Mouse (Mus musculus) left cerebral cortex, postnatal 36 days (tissue): Measurements from ENCODE around the gene Vmn2r78. TPM values are rescaled to one million over a fixed set of nuclear protein-coding genes. Genes with fewer than 3 reads are reported as not detected.
"Not testable (repeated sequence)": the region's sequence is repeated elsewhere in the genome, so short reads cannot be mapped to it uniquely, and the experiment has no call there.

Experiments used
- DNase-seq, 2 experiments: peaks; one replicate each; pipeline ENCODE4 v3.0.0; 2021 to 2022; ENCODE audit warnings: low spot score in 2 of 2, mixed read lengths in 1 of 2
- intact Hi-C: fragments of 180-260 bp; cut with DNase I; formaldehyde crosslinking; loops from one replicate; pipeline ENCODE4 v1.15.1; 2025
- total RNA-seq, 2 experiments: library from RNA; stranded (reverse); gene quantifications; 2 replicates each; pipeline ENCODE4 v1.2.3; 2021

Gene Vmn2r78
- not detected for total RNA-seq

DNA sequence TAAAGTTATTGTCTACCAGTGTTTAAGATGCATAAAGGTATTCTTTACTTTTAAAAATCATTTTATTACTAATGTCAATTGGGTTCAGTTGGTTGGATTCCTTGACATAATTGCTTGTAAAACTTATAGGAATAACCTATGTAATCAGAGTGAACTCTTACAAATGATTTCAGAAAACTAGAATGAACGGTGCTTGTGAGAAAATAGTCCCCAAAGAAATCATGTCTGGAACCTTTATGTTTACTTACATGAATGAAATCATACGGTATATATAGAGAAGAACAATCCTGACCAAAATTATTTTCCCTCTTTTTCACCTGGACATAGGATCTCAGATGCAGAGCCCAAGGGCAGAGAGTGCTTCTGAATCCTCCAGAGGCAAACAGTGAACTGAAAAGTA is at the start of gene Vmn2r78:
Gene Vmn2r78, plus strand, starts transcription at position 301 of the 400 bp plus-strand sequence.
- DNase-seq, intact Hi-C loops: not testable (repeated sequence)

DNA sequence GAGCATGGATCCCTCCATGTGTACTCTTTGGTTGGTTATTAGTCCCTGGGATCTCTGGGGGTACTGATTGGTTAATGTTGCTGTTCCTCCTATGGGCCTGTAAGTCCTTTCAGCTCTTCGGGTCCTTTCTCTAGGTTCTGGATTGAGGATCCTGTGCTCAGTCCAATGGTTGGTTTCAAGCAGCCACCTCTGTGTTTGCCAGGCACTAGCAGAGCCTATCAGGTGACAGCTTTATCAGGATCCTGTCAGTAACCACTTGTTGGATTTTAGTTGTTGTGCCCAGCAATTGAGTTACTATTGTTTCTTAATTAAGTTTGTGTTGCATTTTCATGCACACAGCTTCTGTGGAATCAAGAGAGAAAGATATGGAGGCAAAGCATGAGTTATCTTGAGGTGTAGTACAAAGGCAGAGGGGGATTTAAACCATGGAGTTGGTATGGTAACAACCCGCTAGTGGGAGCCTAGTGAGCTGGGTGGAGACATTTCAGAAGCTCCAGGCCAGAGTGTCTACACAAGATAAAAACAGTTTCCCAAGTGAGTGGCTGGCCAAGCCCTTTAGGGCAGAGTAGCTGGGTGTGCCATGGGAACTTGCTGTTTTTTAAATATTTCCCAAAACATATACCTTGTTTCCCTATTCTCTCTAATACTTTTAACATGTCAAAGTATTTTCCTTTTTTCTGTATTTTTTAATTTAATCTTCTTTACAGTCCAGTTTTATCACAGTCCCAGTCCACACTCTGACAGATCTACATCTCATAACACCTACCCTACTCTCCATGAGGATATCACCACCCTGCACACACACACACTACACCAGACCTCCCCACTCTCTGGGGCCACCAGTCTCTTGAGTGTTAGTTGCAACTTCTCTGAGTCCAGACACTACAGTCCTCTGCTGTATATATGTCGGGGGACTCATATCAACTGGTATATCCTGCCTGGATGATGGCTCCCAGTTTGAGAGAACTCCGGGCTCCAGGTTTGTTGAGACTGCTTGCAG is 25.1 kb upstream of the Vmn2r78 start:
- intact Hi-C loops, result no loop called here
- DNase-seq, result no peak

DNA sequence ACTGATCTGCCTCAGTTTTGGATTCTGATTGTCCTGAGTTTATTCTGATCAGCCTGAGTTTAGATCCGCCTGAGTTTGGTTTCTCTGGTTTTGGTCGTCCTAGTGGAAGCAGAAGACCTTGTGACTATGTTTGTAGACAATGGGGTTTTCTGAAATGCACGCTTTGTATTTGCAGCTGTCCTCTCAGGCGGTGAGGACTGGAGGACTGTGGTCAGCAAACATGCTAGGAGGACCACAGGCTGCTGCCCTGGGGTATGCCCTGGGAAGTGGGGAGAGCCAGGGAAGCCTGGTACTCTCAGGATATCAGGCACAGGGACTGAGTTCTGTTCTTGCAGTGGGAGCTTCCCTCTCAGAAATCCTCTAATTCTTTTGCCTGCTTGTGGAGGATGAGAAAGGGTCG is 22.4 kb downstream of the Vmn2r78 start:
- intact Hi-C loops, result no loop called here
- DNase-seq, result no peak

DNA sequence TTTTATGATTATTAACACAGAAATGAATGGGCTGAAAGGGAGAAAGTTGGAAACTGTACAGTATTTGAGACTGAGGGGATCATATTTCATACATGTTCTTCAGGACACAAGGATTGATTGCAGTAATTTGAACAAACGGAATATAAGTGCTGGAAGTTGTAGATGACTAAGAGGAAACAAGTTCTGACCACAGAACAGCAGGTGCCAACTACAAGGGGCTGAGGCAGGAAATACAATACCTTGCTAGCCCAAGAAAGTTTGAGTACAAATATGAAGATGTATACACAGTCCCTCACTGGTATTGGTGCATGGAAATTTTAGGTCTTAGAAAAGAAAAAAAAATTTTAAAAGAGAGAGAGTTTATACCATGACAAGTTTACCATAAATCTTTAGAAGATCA is 79.8 kb downstream of the Vmn2r78 start:
- no peak for DNase-seq
- intact Hi-C loops, result no loop called here

DNA sequence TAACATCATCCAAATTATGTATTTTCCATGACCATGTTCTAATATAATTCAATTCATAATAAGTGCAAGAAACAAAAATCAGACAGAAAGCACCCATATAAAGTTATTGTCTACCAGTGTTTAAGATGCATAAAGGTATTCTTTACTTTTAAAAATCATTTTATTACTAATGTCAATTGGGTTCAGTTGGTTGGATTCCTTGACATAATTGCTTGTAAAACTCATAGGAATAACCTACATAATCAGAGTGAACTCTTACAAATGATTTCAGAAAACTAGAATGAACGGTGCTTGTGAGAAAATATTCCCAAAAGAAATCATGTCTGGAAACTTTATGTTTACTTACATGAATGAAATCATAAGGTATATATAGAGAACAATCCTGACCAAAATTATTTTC is 80.9 kb downstream of the Vmn2r78 start, which contains the start of gene Vmn2r79:
Gene Vmn2r79, plus strand, starts transcription at position 301 of the 400 bp plus-strand sequence.
- intact Hi-C loops, DNase-seq: not testable (repeated sequence)

Other genes with a start within 250 kb of the Vmn2r78 start
- not detected for gene Olfr292, start 226.8 kb upstream of the Vmn2r78 start, total RNA-seq
- 1 to 10 TPM; 4.1 to 4.8 TPM for gene Folh1, start 139.2 kb upstream of the Vmn2r78 start, total RNA-seq
- not detected for gene Vmn2r77, start 120.1 kb upstream of the Vmn2r78 start, total RNA-seq
- under 1 TPM in 1 of 2 experiments, not detected in 1; 0.02 TPM for gene Vmn2r79, start 81.0 kb downstream of the Vmn2r78 start, total RNA-seq